Mouse (Mus musculus) forebrain, embryonic 13.5 days (tissue): Measurements from ENCODE around the gene Umps. TPM values are rescaled to one million over a fixed set of nuclear protein-coding genes. Genes with fewer than 3 reads are reported as not detected.
A peak's percentile ranks its signal among the peaks of the same experiment; 100 is the strongest.

ENCODE experiments used
- ATAC-seq: fragments of 200-750 bp; cut with Nextera tagmentation; 2 replicates; pipeline ENCODE4 v1.8.0; 2017
- H3K27ac ChIP-seq: fragments of 300-500 bp; sonication (generic); 2 replicates; pipeline ENCODE4 v1.5.1; 2015; ENCODE audit warnings: inconsistent platforms, mild to moderate bottlenecking, moderate library complexity
- H3K27me3 ChIP-seq: fragments of 300-500 bp; sonication (generic); 2 replicates; pipeline ENCODE4 v1.6.1; 2015; ENCODE audit warnings: mild to moderate bottlenecking, inconsistent platforms
- H3K36me3 ChIP-seq: fragments of 300-500 bp; sonication (generic); 2 replicates; pipeline ENCODE4 v1.6.1; 2015; ENCODE audit warnings: mild to moderate bottlenecking, inconsistent platforms; ENCODE audit not compliant: poor library complexity, severe bottlenecking
- H3K4me1 ChIP-seq: fragments of 300-500 bp; sonication (generic); 2 replicates; pipeline ENCODE4 v1.6.1; 2015; ENCODE audit warnings: inconsistent platforms
- H3K4me2 ChIP-seq: fragments of 300-500 bp; sonication (generic); 2 replicates; pipeline ENCODE4 v1.6.1; 2015; ENCODE audit warnings: inconsistent platforms, mild to moderate bottlenecking, moderate library complexity
- H3K4me3 ChIP-seq: fragments of 300-500 bp; sonication (generic); 2 replicates; pipeline ENCODE4 v1.5.1; 2015; ENCODE audit warnings: mild to moderate bottlenecking, inconsistent platforms
- H3K9ac ChIP-seq: fragments of 300-500 bp; sonication (generic); 2 replicates; pipeline ENCODE4 v1.6.1; 2015; ENCODE audit warnings: mild to moderate bottlenecking, inconsistent platforms
- H3K9me3 ChIP-seq: fragments of 300-500 bp; sonication (generic); replicated peaks from 2 replicates; pipeline ENCODE4 v1.6.1; 2016; ENCODE audit warnings: inconsistent platforms
- WGBS: fragments of 180-500 bp; shearing (Covaris S2); methylation state at CpG from one replicate; pipeline ENCODE4 v1.1.7; 2015; 5-methylcytosine and 5-hydroxymethylcytosine counted together
- polyA plus RNA-seq: library from polyadenylated mRNA; unstranded; fragments of >200 nt; fragmentation: Nextera tagmentation; extraction: Ambion mirVana; gene quantifications from 2 replicates; pipeline ENCODE4 v1.2.1, GENCODE M21; 2015

Umps gene
- polyA plus RNA-seq, 1 experiment from 2014 or later, result 40.4 TPM

- H3K4me2 ChIP-seq, result no peak overlapping the region
- H3K36me3 ChIP-seq, result no peaks in the 10 kb centered on the region
- no peak for ATAC-seq
- H3K4me3 ChIP-seq, result no peak overlapping the region
- H3K4me1 ChIP-seq, result peaks cover 9% of the 10 kb centered on the region
- H3K9ac ChIP-seq, result no peak overlapping the region
- no peaks in the 10 kb centered on the region for H3K9me3 ChIP-seq
- H3K27me3 ChIP-seq, result no peaks in the 10 kb centered on the region
- no peak overlapping the region for H3K27ac ChIP-seq
- 94% methylated on average over 8 of the region's 8 CpGs for WGBS
Measured at GRCm38 (mm10) chr16:33923758-33924157, 43.1 kb downstream of the Umps start.

- Histone ChIP-seq H3K9ac (no peak overlapping the region), H3K27me3 (no peaks in the 10 kb centered on the region), H3K36me3 (no peaks in the 10 kb centered on the region), H3K4me1 (peaks cover 5% of the 10 kb centered on the region; the same call in 1 of the 2 replicates), H3K4me2 (no peak overlapping the region), H3K4me3 (no peak overlapping the region), H3K9me3 (no peaks in the 10 kb centered on the region), H3K27ac (no peak overlapping the region)
- ATAC-seq, result no peak
- 63% methylated on average over 5 of the region's 5 CpGs for WGBS
Measured at GRCm38 (mm10) chr16:33923001-33923316, 43.9 kb downstream of the Umps start.

GRCm38 (mm10) chr16:33922111-33923000 lies 44.5 kb downstream of the Umps start:
- Histone ChIP-seq H3K36me3 (no peaks in the 10 kb centered on the region), H3K27me3 (no peaks in the 10 kb centered on the region), H3K27ac (no peak overlapping the region), H3K9me3 (no peaks in the 10 kb centered on the region), H3K9ac (no peak overlapping the region), H3K4me2 (no peak overlapping the region), H3K4me3 (no peak overlapping the region), H3K4me1 (peaks cover 6% of the 10 kb centered on the region; the same call in 1 of the 2 replicates)
- WGBS, result 68% methylated on average over 18 of the region's 18 CpGs
- ATAC-seq, result 0 out of 2 replicates have a peak, but pooled peaks have one; percentile 53

GRCm38 (mm10) chr16:33921514-33921913 lies 45.3 kb downstream of the Umps start:
- Histone ChIP-seq H3K4me1 (peaks cover 14% of the 10 kb centered on the region), H3K4me3 (no peak overlapping the region), H3K9ac (no peak overlapping the region), H3K36me3 (no peaks in the 10 kb centered on the region), H3K27ac (no peak overlapping the region), H3K9me3 (no peaks in the 10 kb centered on the region), H3K27me3 (0 out of 2 replicates have a peak, but pooled peaks cover 2% of the 10 kb centered on the region), H3K4me2 (no peak overlapping the region)
- WGBS, result 94% methylated on average over 5 of the region's 5 CpGs
- ATAC-seq, result no peak

GRCm38 (mm10) chr16:33917926-33918325 lies 48.9 kb downstream of the Umps start:
- Histone ChIP-seq H3K9ac (no peak overlapping the region), H3K4me1 (peaks cover 21% of the 10 kb centered on the region), H3K9me3 (no peaks in the 10 kb centered on the region), H3K4me3 (no peak overlapping the region), H3K27ac (no peak overlapping the region), H3K27me3 (0 out of 2 replicates have a peak, but pooled peaks cover 2% of the 10 kb centered on the region), H3K36me3 (no peaks in the 10 kb centered on the region), H3K4me2 (no peak overlapping the region)
- no peak for ATAC-seq
- WGBS, result 92% methylated on average over 5 of the region's 5 CpGs

GRCm38 (mm10) chr16:33917390-33917789 lies 49.4 kb downstream of the Umps start:
- no peaks in the 10 kb centered on the region for H3K9me3 ChIP-seq
- no peak overlapping the region for H3K9ac ChIP-seq
- H3K27ac ChIP-seq, result no peak overlapping the region
- WGBS, result 74% methylated on average over 5 of the region's 5 CpGs
- 0 out of 2 replicates have a peak, but pooled peaks cover 2% of the 10 kb centered on the region for H3K27me3 ChIP-seq
- peaks cover 21% of the 10 kb centered on the region for H3K4me1 ChIP-seq
- no peak overlapping the region for H3K4me2 ChIP-seq
- H3K36me3 ChIP-seq, result no peaks in the 10 kb centered on the region
- no peak for ATAC-seq
- no peak overlapping the region for H3K4me3 ChIP-seq

GRCm38 (mm10) chr16:33916473-33917251 lies 50.2 kb downstream of the Umps start:
- no peak overlapping the region for H3K4me2 ChIP-seq
- no peaks in the 10 kb centered on the region for H3K36me3 ChIP-seq
- H3K9ac ChIP-seq, result no peak overlapping the region
- peak; percentile 57 for ATAC-seq
- H3K27ac ChIP-seq, result no peak overlapping the region
- H3K27me3 ChIP-seq, result 0 out of 2 replicates have a peak, but pooled peaks cover 2% of the 10 kb centered on the region
- no peak overlapping the region for H3K4me3 ChIP-seq
- no peaks in the 10 kb centered on the region for H3K9me3 ChIP-seq
- WGBS, result 73% methylated on average over 12 of the region's 12 CpGs
- H3K4me1 ChIP-seq, result peaks cover 16% of the 10 kb centered on the region

- H3K27ac ChIP-seq, result no peak overlapping the region
- 73% methylated on average over 4 of the region's 4 CpGs for WGBS
- ATAC-seq, result no peak
- H3K27me3 ChIP-seq, result 0 out of 2 replicates have a peak, but pooled peaks cover 2% of the 10 kb centered on the region
- H3K36me3 ChIP-seq, result no peaks in the 10 kb centered on the region
- H3K9ac ChIP-seq, result no peak overlapping the region
- H3K4me1 ChIP-seq, result peaks cover 16% of the 10 kb centered on the region
- no peaks in the 10 kb centered on the region for H3K9me3 ChIP-seq
- no peak overlapping the region for H3K4me2 ChIP-seq
- H3K4me3 ChIP-seq, result no peak overlapping the region
Measured at GRCm38 (mm10) chr16:33914997-33915396, 51.8 kb downstream of the Umps start.

- Histone ChIP-seq H3K4me3 (no peak overlapping the region), H3K9me3 (no peaks in the 10 kb centered on the region), H3K36me3 (no peaks in the 10 kb centered on the region), H3K4me2 (no peak overlapping the region), H3K27me3 (no peaks in the 10 kb centered on the region), H3K4me1 (no peaks in the 10 kb centered on the region), H3K27ac (no peak overlapping the region), H3K9ac (no peak overlapping the region)
- WGBS, result 78% methylated on average over 4 of the region's 4 CpGs
- no peak for ATAC-seq
Measured at GRCm38 (mm10) chr16:33908239-33908638, 58.6 kb downstream of the Umps start.

Other genes with a start within 250 kb of the Umps start
- 0.08 TPM in 1 of 2 replicates, not detected in the other for gene Muc13, start 173.0 kb downstream of the Umps start, polyA plus RNA-seq
- gene Itgb5, start 137.4 kb downstream of the Umps start, polyA plus RNA-seq, result 1.8 and 2.5 TPM in 2 replicates